Mouse (Mus musculus) layer of hippocampus, adult 2 months (tissue): ENCODE data around the gene Olfr1036. TPM values are rescaled to one million over a fixed set of nuclear protein-coding genes. Genes with fewer than 3 reads are reported as not detected.
"Not testable (repeated sequence)": the region's sequence is repeated elsewhere in the genome, so short reads cannot be mapped to it uniquely, and the experiment has no call there.

ENCODE experiments used
- DNase-seq, 2 experiments: peaks; one replicate each; pipeline ENCODE4 v3.0.0; 2022; ENCODE audit warnings: low spot score in 2 of 2
- H3K27ac ChIP-seq: fragments of 200-600 bp; 2 replicates; pipeline ENCODE4 v1.8.1; 2022
- H3K4me3 ChIP-seq: fragments of 200-600 bp; 2 replicates; pipeline ENCODE4 v1.8.1; 2022; ENCODE audit warnings: mild to moderate bottlenecking
- CTCF ChIP-seq: fragments of 200-600 bp; conservative IDR thresholded peaks from 2 replicates; pipeline ENCODE4 v1.8.1; 2022; ENCODE audit warnings: antibody characterized with exemption, mild to moderate bottlenecking, moderate library complexity
- long read RNA-seq, 2 experiments: library from polyadenylated mRNA; stranded (forward); transcript quantifications; one replicate each; pipeline ENCODE4 v2.0.0; 2021; ENCODE audit warnings: borderline mapping rate in 2 of 2
- total RNA-seq, 2 experiments: library from RNA; stranded (reverse); gene quantifications; 2 replicates each; pipeline ENCODE4 v1.2.3; 2021

The Olfr1036 gene
- not detected for total RNA-seq
- long read RNA-seq, experiment 1, result 0 reads
- long read RNA-seq, experiment 2, result 0 reads

GRCm38 (mm10) chr2:86073692-86074091 is at the start of gene Olfr1036:
Gene Olfr1036, plus strand, starts transcription at chr2:86073992.
- not testable (repeated sequence) for H3K4me3 ChIP-seq, DNase-seq, H3K27ac ChIP-seq

DNA sequence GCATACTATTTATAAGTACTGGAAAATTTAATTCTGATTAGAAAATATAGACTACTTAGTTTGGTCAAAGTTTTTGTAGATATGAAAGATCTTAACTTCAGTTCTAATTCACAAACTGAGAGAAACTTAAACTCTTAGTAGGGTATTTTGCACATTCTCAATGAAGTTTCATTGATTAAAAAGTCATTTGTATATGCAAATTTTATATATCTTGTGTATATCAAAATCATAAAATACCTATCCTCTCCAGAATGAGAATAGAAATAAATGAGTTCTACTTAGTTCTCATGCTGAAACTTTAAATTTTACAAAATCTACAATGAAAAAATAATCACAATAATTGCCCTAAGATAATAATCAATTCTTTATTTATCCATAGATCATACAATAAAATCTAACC is 28.2 kb upstream of the Olfr1036 start, which contains the start of gene Olfr1034:
Gene Olfr1034 (plus strand): TSS at position 301 of the 400 bp plus-strand sequence.
- H3K27ac ChIP-seq, result no peak within 1 kb of the TSS
- TF ChIP-seq CTCF, result no peak
- H3K4me3 ChIP-seq, result no peak within 1 kb of the TSS
- DNase-seq, result no peak

DNA sequence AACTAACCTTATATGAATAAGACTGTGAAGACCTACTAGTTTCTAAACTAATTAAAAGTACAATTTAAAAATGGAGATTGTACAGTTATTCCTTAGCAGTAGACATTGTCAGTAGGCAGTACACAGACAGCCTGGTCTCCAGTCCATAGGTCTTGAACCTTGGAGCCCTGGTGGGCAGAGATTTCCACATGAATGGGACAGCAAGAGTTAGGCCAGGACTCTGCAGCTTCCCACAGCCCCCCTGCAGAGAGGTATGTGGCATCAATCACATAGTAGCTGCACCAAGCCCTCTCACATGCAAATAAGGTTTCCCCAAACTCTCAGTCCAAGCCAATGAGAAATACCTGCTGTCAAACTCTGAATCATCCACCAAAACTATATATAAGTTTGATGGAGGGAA is 23.0 kb upstream of the Olfr1036 start:
- DNase-seq, H3K4me3 ChIP-seq, H3K27ac ChIP-seq: not testable (repeated sequence)

GRCm38 (mm10) chr2:86063766-86064165 is 10.0 kb upstream of the Olfr1036 start:
- not testable (repeated sequence) for DNase-seq, H3K27ac ChIP-seq, H3K4me3 ChIP-seq

GRCm38 (mm10) chr2:86070189-86070588 is 3.6 kb upstream of the Olfr1036 start:
- DNase-seq, result no peak

DNA sequence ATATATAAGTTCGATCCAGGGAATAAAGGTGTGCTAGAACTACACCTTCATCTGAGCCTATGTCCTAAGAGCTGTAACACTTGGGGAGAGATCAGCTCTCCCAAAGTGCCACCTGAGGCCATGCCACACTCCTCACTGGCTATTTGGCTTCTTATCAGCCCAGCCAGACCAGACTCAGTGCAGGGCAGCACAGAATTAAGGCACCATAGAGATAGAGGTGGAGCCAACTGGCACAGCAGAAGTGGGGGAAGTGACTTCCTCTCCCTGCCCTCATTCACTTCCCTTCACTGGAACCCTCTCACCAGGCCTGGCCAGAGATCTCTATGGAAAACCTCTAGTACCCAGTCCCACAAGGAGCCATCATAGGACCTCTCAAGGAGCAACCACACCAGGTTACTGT is 6.7 kb downstream of the Olfr1036 start:
- DNase-seq, H3K27ac ChIP-seq, H3K4me3 ChIP-seq: not testable (repeated sequence)

More at GRCm38 (mm10) chr2:86070189-86070588, 3.6 kb upstream of the Olfr1036 start:
- no peak overlapping the region for H3K4me3 ChIP-seq
- TF ChIP-seq CTCF, result no peak
- H3K27ac ChIP-seq, result no peak overlapping the region

GRCm38 (mm10) chr2:86087285-86087684 is 13.5 kb downstream of the Olfr1036 start, which contains the start of gene Olfr1037:
Gene Olfr1037, minus strand, starts transcription at chr2:86087385.
- Histone ChIP-seq H3K4me3 (no peak within 1 kb of the TSS), H3K27ac (no peak within 1 kb of the TSS)
- DNase-seq, result no peak
- TF ChIP-seq CTCF, result no peak

Other genes starting within 250 kb of the Olfr1036 start
- not detected for gene Olfr1019, start 228.5 kb upstream of the Olfr1036 start, total RNA-seq
- gene Olfr1020, start 227.0 kb upstream of the Olfr1036 start, total RNA-seq, result not detected
- not detected for gene Olfr1022, start 205.4 kb upstream of the Olfr1036 start, total RNA-seq
- not detected for gene Olfr1023, start 188.4 kb upstream of the Olfr1036 start, total RNA-seq
- not detected for gene Olfr1024, start 168.9 kb upstream of the Olfr1036 start, total RNA-seq
- not detected for gene Olfr1025-ps1, start 158.8 kb upstream of the Olfr1036 start, total RNA-seq
- gene Olfr1026, start 152.4 kb upstream of the Olfr1036 start, total RNA-seq, result not detected
- under 1 TPM in 1 of 2 experiments, not detected in 1; 0.10 TPM for gene Olfr1028, start 123.6 kb upstream of the Olfr1036 start, total RNA-seq
- not detected for gene Olfr1029, start 100.1 kb upstream of the Olfr1036 start, total RNA-seq
- gene Olfr1030, start 94.7 kb upstream of the Olfr1036 start, total RNA-seq, result not detected
- not detected for gene Olfr1031, start 83.7 kb upstream of the Olfr1036 start, total RNA-seq
- not detected for gene Olfr1032, start 68.5 kb upstream of the Olfr1036 start, total RNA-seq
- gene Olfr1033, start 53.4 kb upstream of the Olfr1036 start, total RNA-seq, result not detected
- not detected for gene Olfr1034, start 28.1 kb upstream of the Olfr1036 start, total RNA-seq
- gene Olfr1037, start 13.4 kb downstream of the Olfr1036 start, total RNA-seq, result not detected
- gene Olfr1039, start 61.9 kb downstream of the Olfr1036 start, total RNA-seq, result not detected
- gene Olfr1040, start 72.7 kb downstream of the Olfr1036 start, total RNA-seq, result not detected
- gene Olfr1042, start 87.8 kb downstream of the Olfr1036 start, total RNA-seq, result not detected
- not detected for gene Olfr1043, start 93.5 kb downstream of the Olfr1036 start, total RNA-seq
- gene Olfr1044, start 103.8 kb downstream of the Olfr1036 start, total RNA-seq, result not detected
- not detected for gene Olfr52, start 111.7 kb downstream of the Olfr1036 start, total RNA-seq
- gene Olfr1045, start 129.0 kb downstream of the Olfr1036 start, total RNA-seq, result not detected
- not detected for gene Olfr1046, start 145.3 kb downstream of the Olfr1036 start, total RNA-seq
- not detected for gene Olfr1047, start 157.4 kb downstream of the Olfr1036 start, total RNA-seq
- not detected for gene Olfr1048, start 166.3 kb downstream of the Olfr1036 start, total RNA-seq
- gene Olfr1049, start 184.3 kb downstream of the Olfr1036 start, total RNA-seq, result not detected
- not detected for gene Olfr1051, start 205.1 kb downstream of the Olfr1036 start, total RNA-seq
- gene Olfr1052, start 218.5 kb downstream of the Olfr1036 start, total RNA-seq, result not detected
- not detected for gene Olfr1053, start 241.3 kb downstream of the Olfr1036 start, total RNA-seq